Mouse (Mus musculus) embryonic fibroblast, embryonic 13.5 days (primary cell): Measurements from ENCODE around the gene Jpt1. TPM values are rescaled to one million over a fixed set of nuclear protein-coding genes. Genes with fewer than 3 reads are reported as not detected.

Experiments used
- H3K27ac ChIP-seq: 2 replicates; pipeline ENCODE4 v1.5.1; 2012; ENCODE audit warnings: low read length, control low read depth, inconsistent platforms; ENCODE audit not compliant: insufficient read depth
- H3K4me1 ChIP-seq: 2 replicates; pipeline ENCODE4 v1.6.1; 2011; ENCODE audit warnings: low read length; ENCODE audit not compliant: control insufficient read depth, insufficient read depth
- H3K4me3 ChIP-seq: 2 replicates; pipeline ENCODE4 v1.5.1; 2011; ENCODE audit warnings: mild to moderate bottlenecking, control low read depth, low read length; ENCODE audit not compliant: insufficient read depth
- CTCF ChIP-seq: IDR thresholded peaks from 2 replicates; pipeline ENCODE4 v1.5.1; 2011; ENCODE audit warnings: mild to moderate bottlenecking, control low read depth, low read length, moderate library complexity, borderline replicate concordance; ENCODE audit not compliant: insufficient read depth
- POLR2A ChIP-seq: IDR thresholded peaks from 2 replicates; pipeline ENCODE4 v1.6.1; 2011; ENCODE audit warnings: low read depth, mild to moderate bottlenecking, control low read depth, low read length, moderate library complexity
- polyA plus RNA-seq: library from polyadenylated mRNA; stranded (reverse); fragments of >200 nt; gene quantifications from 2 replicates; pipeline ENCODE4 v1.2.4, GENCODE M21; 2011; ENCODE audit warnings: low read depth; ENCODE audit not compliant: missing spikeins, insufficient read length

Gene Jpt1
- polyA plus RNA-seq, 1 experiment: 164 TPM

- Histone ChIP-seq H3K4me1 (no peaks in the 10 kb centered on the region), H3K4me3 (no peak overlapping the region), H3K27ac (no peak overlapping the region)
- no peak for TF ChIP-seq POLR2A
- TF ChIP-seq CTCF: no peak
These were observed 64.0 kb downstream of the Jpt1 start for GRCm38 (mm10) chr11:115450176-115450575.

- no peak for TF ChIP-seq POLR2A
- TF ChIP-seq CTCF: no peak
These were observed 65.2 kb downstream of the Jpt1 start for GRCm38 (mm10) chr11:115448998-115449397.

GRCm38 (mm10) chr11:115448075-115448474, 66.1 kb downstream of the Jpt1 start:
- Histone ChIP-seq H3K4me1 (no peaks in the 10 kb centered on the region), H3K4me3 (no peak overlapping the region), H3K27ac (no peak overlapping the region)
- TF ChIP-seq CTCF (no peak), POLR2A (no peak)

More at GRCm38 (mm10) chr11:115448998-115449397, 65.2 kb downstream of the Jpt1 start:
- H3K4me3 ChIP-seq: no peak overlapping the region
- no peak overlapping the region for H3K27ac ChIP-seq
- H3K4me1 ChIP-seq: no peaks in the 10 kb centered on the region

Other genes starting within 250 kb of the Jpt1 start
- gene Grin2c, start 247.1 kb downstream of the Jpt1 start, polyA plus RNA-seq: not detected in 2 replicates
- gene Fdxr, start 237.3 kb downstream of the Jpt1 start, polyA plus RNA-seq: 4.1 and 6.4 TPM in 2 replicates
- 0.15 TPM in 1 of 2 replicates, not detected in the other for gene Fads6, start 216.7 kb downstream of the Jpt1 start, polyA plus RNA-seq
- not detected in 2 replicates for gene Otop2, start 207.2 kb downstream of the Jpt1 start, polyA plus RNA-seq
- gene Ush1g, start 192.3 kb downstream of the Jpt1 start, polyA plus RNA-seq: 0.15 TPM in 1 of 2 replicates, not detected in the other
- not detected in 2 replicates for gene Otop3, start 179.7 kb downstream of the Jpt1 start, polyA plus RNA-seq
- gene Hid1, start 146.6 kb downstream of the Jpt1 start, polyA plus RNA-seq: 3.2 and 5.9 TPM in 2 replicates
- gene Cdr2l, start 132.5 kb downstream of the Jpt1 start, polyA plus RNA-seq: 24.2 and 29.5 TPM in 2 replicates
- gene Mrpl58, start 110.6 kb downstream of the Jpt1 start, polyA plus RNA-seq: 35.3 and 46.6 TPM in 2 replicates
- gene Atp5h, start 94.4 kb downstream of the Jpt1 start, polyA plus RNA-seq: 334 and 405 TPM in 2 replicates
- gene Kctd2, start 94.3 kb downstream of the Jpt1 start, polyA plus RNA-seq: 15.9 and 18.2 TPM in 2 replicates
- not detected in 2 replicates for gene Trim80, start 73.8 kb downstream of the Jpt1 start, polyA plus RNA-seq
- not detected in 2 replicates for gene Slc16a5, start 51.9 kb downstream of the Jpt1 start, polyA plus RNA-seq
- gene Armc7, start 38.7 kb downstream of the Jpt1 start, polyA plus RNA-seq: 7.1 and 8.2 TPM in 2 replicates
- 54.2 and 76.2 TPM in 2 replicates for gene Nt5c, start 22.5 kb downstream of the Jpt1 start, polyA plus RNA-seq
- gene Sumo2, start 21.9 kb upstream of the Jpt1 start, polyA plus RNA-seq: 408 and 505 TPM in 2 replicates
- gene Nup85, start 50.0 kb upstream of the Jpt1 start, polyA plus RNA-seq: 68.0 and 81.1 TPM in 2 replicates
- 31.0 and 36.5 TPM in 2 replicates for gene Mrps7, start 89.5 kb upstream of the Jpt1 start, polyA plus RNA-seq
- 17.0 and 30.3 TPM in 2 replicates for gene Gga3, start 89.7 kb upstream of the Jpt1 start, polyA plus RNA-seq
- gene Mif4gd, start 98.6 kb upstream of the Jpt1 start, polyA plus RNA-seq: 22.3 and 26.6 TPM in 2 replicates
- 13.6 and 14.0 TPM in 2 replicates for gene Slc25a19, start 113.9 kb upstream of the Jpt1 start, polyA plus RNA-seq
- 61.1 and 69.3 TPM in 2 replicates for gene Grb2, start 194.2 kb upstream of the Jpt1 start, polyA plus RNA-seq